Mouse (Mus musculus) MEL (cell line): ENCODE data around the gene Vsig2.
A peak's percentile ranks its signal among the peaks of the same experiment; 100 is the strongest.

Experiments used
- CTCF ChIP-seq, 3 experiments: IDR thresholded peaks in 2 of 3; conservative IDR thresholded peaks in 1 of 3; 2 replicates each; pipeline ENCODE4 v1.5.1; 2011 to 2012; ENCODE audit warnings: low read length in 3 of 3, low read depth in 2 of 3, mild to moderate bottlenecking in 2 of 3, improper control_type of control experiment in 1 of 3, inconsistent platforms in 1 of 3, mixed read lengths in 1 of 3, moderate library complexity in 1 of 3; ENCODE audit not compliant: control insufficient read depth in 1 of 3, insufficient read depth in 1 of 3, poor library complexity in 1 of 3, severe bottlenecking in 1 of 3
- ETS1 ChIP-seq: IDR thresholded peaks from 2 replicates; pipeline ENCODE4 v1.6.1; 2012; ENCODE audit warnings: low read depth, mild to moderate bottlenecking, inconsistent platforms, low read length, improper control_type of control experiment, moderate library complexity
- MXI1 ChIP-seq: IDR thresholded peaks from 2 replicates; pipeline ENCODE4 v1.6.1; 2011; ENCODE audit warnings: mild to moderate bottlenecking, low read depth, low read length, improper control_type of control experiment
- NELFE ChIP-seq: IDR thresholded peaks from 2 replicates; pipeline ENCODE4 v1.6.1; 2011; ENCODE audit warnings: low read depth, low read length, improper control_type of control experiment
- POLR2A ChIP-seq, 2 experiments: IDR thresholded peaks; 2 replicates each; pipeline ENCODE4 v1.6.1; 2011 to 2012; ENCODE audit warnings: low read length in 2 of 2, mild to moderate bottlenecking in 2 of 2, control low read depth in 1 of 2, improper control_type of control experiment in 1 of 2, low read depth in 1 of 2, moderate library complexity in 1 of 2; ENCODE audit not compliant: control insufficient read depth in 1 of 2, insufficient read depth in 1 of 2, poor library complexity in 1 of 2
- RAD21 ChIP-seq: IDR thresholded peaks from 2 replicates; pipeline ENCODE4 v1.6.1; 2011; ENCODE audit warnings: mild to moderate bottlenecking, low read depth, low read length, improper control_type of control experiment
- UBTF ChIP-seq: IDR thresholded peaks from 2 replicates; pipeline ENCODE4 v1.6.1; 2012; ENCODE audit warnings: low read depth, mild to moderate bottlenecking, inconsistent platforms, low read length, improper control_type of control experiment, moderate library complexity, borderline replicate concordance; ENCODE audit not compliant: insufficient read depth
- USF2 ChIP-seq, 2 experiments: IDR thresholded peaks; 2 replicates each; pipeline ENCODE4 v1.6.1; 2011 to 2012; ENCODE audit warnings: improper control_type of control experiment in 2 of 2, low read length in 2 of 2, borderline replicate concordance in 1 of 2, inconsistent platforms in 1 of 2, low read depth in 1 of 2, mild to moderate bottlenecking in 1 of 2; ENCODE audit not compliant: insufficient read depth in 1 of 2
- ZKSCAN1 ChIP-seq: IDR thresholded peaks from 2 replicates; pipeline ENCODE4 v1.6.1; 2012; ENCODE audit warnings: low read depth, mild to moderate bottlenecking, inconsistent platforms, low read length, improper control_type of control experiment, moderate library complexity

DNA sequence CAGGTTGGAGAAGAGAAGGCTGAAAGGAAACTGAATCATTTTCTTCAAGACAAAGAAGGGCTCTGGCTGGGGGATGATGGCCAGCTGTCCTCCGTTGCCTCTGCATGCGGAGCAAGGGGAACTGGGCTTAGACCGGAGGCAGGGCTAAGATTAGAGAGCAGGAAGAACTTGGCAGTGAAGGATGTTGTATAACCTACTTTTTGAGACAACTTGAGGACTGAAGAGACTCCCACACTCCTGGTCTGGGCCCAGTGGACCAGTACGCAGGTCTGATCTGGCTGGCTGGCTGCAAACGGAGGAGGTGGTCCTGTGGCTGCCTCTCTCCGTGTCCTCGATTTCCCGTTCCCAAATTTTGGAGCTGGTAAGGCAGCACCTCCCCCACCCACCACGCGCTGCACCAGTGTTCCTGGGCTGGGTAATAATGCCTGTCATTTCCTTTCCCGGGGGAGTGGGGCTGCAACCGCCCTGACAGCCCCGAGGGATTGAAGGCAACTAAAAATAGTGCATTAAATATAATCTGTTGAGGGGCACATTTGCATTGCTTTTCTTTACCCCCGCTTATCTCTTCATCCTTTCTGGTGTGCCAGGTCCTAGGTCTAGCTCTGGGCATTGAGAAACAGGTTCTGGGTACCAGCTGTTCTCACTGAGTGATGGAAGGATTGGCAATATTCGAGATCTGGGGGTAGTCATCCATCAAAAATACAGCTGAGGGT is 29.0 kb downstream of the Vsig2 start:
- no peak for TF ChIP-seq USF2 (IDR thresholded peaks at IDR 0.05; ENCODE audit: borderline replicate concordance in 1 of 2, insufficient read depth in 1 of 2, low read depth in 1 of 2, low read length in 2 of 2)
- no peak; the same call in 1 of the 2 replicates for TF ChIP-seq MXI1
- no peak for TF ChIP-seq NELFE
- no peak for TF ChIP-seq CTCF (IDR thresholded peaks at IDR 0.05 in 2 of 3, conservative IDR thresholded peaks at IDR 0.05 in 1 of 3; ENCODE audit: control insufficient read depth in 1 of 3, insufficient read depth in 1 of 3, low read depth in 2 of 3, low read length in 3 of 3, poor library complexity in 1 of 3, severe bottlenecking in 1 of 3)
- TF ChIP-seq POLR2A (IDR thresholded peaks at IDR 0.05; ENCODE audit: control insufficient read depth in 1 of 2, insufficient read depth in 1 of 2, low read depth in 1 of 2, low read length in 2 of 2, poor library complexity in 1 of 2): peak in 1 of 2 experiments; percentile 45; a peak in 1 of 4 replicates
- TF ChIP-seq ZKSCAN1: no peak
- no peak for TF ChIP-seq UBTF
- TF ChIP-seq RAD21: no peak
- no peak for TF ChIP-seq ETS1
